Comparison of ENCODE assay signal across 20 mouse cellular contexts in genomic region chr13:102984550-102984949, GRCm38 (mm10).
A peak's percentile ranks its signal among the peaks of the same experiment; 100 is the strongest.
DNase-seq lines count a peak whose midpoint lies in the region; ATAC-seq and TF ChIP-seq lines count a peak whose summit lies in the region.
"Had no signal": no experiment of that assay in that cellular context is flagged by ENCODE, and none has a peak within 500 bp of the region (broad histone marks: within the 10 kb centered on the region; RNA-seq: fewer than 3 reads in every experiment).

No protein-coding gene starts in this region.

- TF ChIP-seq CTCF in gastrocnemius, adult 2 months (IDR thresholded peaks at IDR 0.05): peak; percentile 33; the same call in 1 of the 2 replicates
- peak; percentile 39 for TF ChIP-seq CTCF in midbrain, postnatal 0 days (IDR thresholded peaks at IDR 0.05)

- no peak for DNase-seq in gastrocnemius, adult 2 months
- DNase-seq in gastrocnemius, postnatal 4 days (ENCODE audit: low spot score in 2 of 2): no peak
- no peak for DNase-seq in intestine, embryonic 14.5 days (ENCODE audit: low spot score)
- DNase-seq in midbrain, postnatal 0 days (ENCODE audit: low spot score): no peak
- DNase-seq in midbrain, embryonic 10.5 days (ENCODE audit: low spot score): no peak
- peak; percentile 34 for DNase-seq in R1 (ENCODE audit: low read depth, low spot score)
- DNase-seq in adrenal gland, postnatal 10 days: no peak
- DNase-seq: adrenal gland, adult 8-10 months; cerebellum, adult 9-10 months; gastrocnemius, postnatal 25 days; layer of hippocampus, postnatal 36 days; lung, postnatal 14 days; spleen, adult 18-20 months had no signal

- no peak for ATAC-seq in intestine, embryonic 14.5 days (replicated peaks; ENCODE audit: low FRiP score, low TSS enrichment, low read depth)
- ATAC-seq in intestine, embryonic 15.5 days: no peak
- no peak for ATAC-seq in midbrain, postnatal 0 days (ENCODE audit: low FRiP score)
- ATAC-seq: forebrain, embryonic 13.5 days; inflammation-experienced regulatory T-cells, adult 6 months had no signal

- H3K4me3 ChIP-seq in gastrocnemius, adult 2 months: no peak overlapping the region
- no peak overlapping the region for H3K4me3 ChIP-seq in intestine, embryonic 14.5 days (ENCODE audit: low read depth, low read length)
- no peak overlapping the region for H3K4me3 ChIP-seq in intestine, embryonic 15.5 days (replicated peaks)
- H3K4me3 ChIP-seq in midbrain, postnatal 0 days (ENCODE audit: low read depth, low read length): no peak overlapping the region
- H3K4me3 ChIP-seq in midbrain, embryonic 10.5 days: no peak overlapping the region
- H3K4me3 ChIP-seq: forebrain, embryonic 13.5 days; hindbrain, embryonic 13.5 days; kidney, embryonic 15.5 days; limb, embryonic 15.5 days; megakaryocyte, embryonic 14.5 days had no signal

- H3K9ac ChIP-seq in intestine, embryonic 14.5 days (ENCODE audit: low read length): no peak overlapping the region
- no peak overlapping the region for H3K9ac ChIP-seq in intestine, embryonic 15.5 days
- no peak overlapping the region for H3K9ac ChIP-seq in midbrain, postnatal 0 days (replicated peaks; ENCODE audit: low read length, poor library complexity, severe bottlenecking)
- H3K9ac ChIP-seq: forebrain, embryonic 13.5 days; hindbrain, embryonic 13.5 days; kidney, embryonic 15.5 days; limb, embryonic 15.5 days had no signal

- no peaks in the 10 kb centered on the region for H3K4me1 ChIP-seq in intestine, embryonic 14.5 days (replicated peaks; ENCODE audit: control insufficient read depth, insufficient read depth, low read length)
- no peaks in the 10 kb centered on the region for H3K4me1 ChIP-seq in intestine, embryonic 15.5 days (replicated peaks)
- H3K4me1 ChIP-seq in midbrain, postnatal 0 days (ENCODE audit: insufficient read depth, low read length): no peaks in the 10 kb centered on the region
- peaks cover 8% of the 10 kb centered on the region for H3K4me1 ChIP-seq in midbrain, embryonic 10.5 days
- H3K4me1 ChIP-seq: forebrain, embryonic 13.5 days; limb, embryonic 15.5 days; megakaryocyte, embryonic 14.5 days had no signal

- no peaks in the 10 kb centered on the region for H3K9me3 ChIP-seq in intestine, embryonic 14.5 days (ENCODE audit: control insufficient read depth, low read length)
- no peaks in the 10 kb centered on the region for H3K9me3 ChIP-seq in intestine, embryonic 15.5 days
- H3K9me3 ChIP-seq in midbrain, postnatal 0 days (ENCODE audit: low read length): no peaks in the 10 kb centered on the region
- H3K9me3 ChIP-seq in midbrain, embryonic 10.5 days (replicated peaks): 0 out of 2 replicates have a peak, but pooled peaks cover 4% of the 10 kb centered on the region
- H3K9me3 ChIP-seq: hindbrain, embryonic 13.5 days; limb, embryonic 15.5 days had no signal

- WGBS in intestine, embryonic 14.5 days: 92% methylated on average over 4 of the region's 4 CpGs
- WGBS in intestine, embryonic 15.5 days: 97% methylated on average over 4 of the region's 4 CpGs
- 94% methylated on average over 4 of the region's 4 CpGs for WGBS in midbrain, postnatal 0 days
- 95% methylated on average over 4 of the region's 4 CpGs for WGBS in midbrain, embryonic 10.5 days

- H3K27me3 ChIP-seq in intestine, embryonic 14.5 days (replicated peaks; ENCODE audit: control insufficient read depth, insufficient read depth, low read length): no peaks in the 10 kb centered on the region
- H3K27me3 ChIP-seq in intestine, embryonic 15.5 days (replicated peaks): no peaks in the 10 kb centered on the region
- H3K27me3 ChIP-seq in midbrain, postnatal 0 days (ENCODE audit: insufficient read depth, low read length): no peaks in the 10 kb centered on the region
- H3K27me3 ChIP-seq in midbrain, embryonic 10.5 days (ENCODE audit: low read depth, poor library complexity, severe bottlenecking): no peaks in the 10 kb centered on the region
- H3K27me3 ChIP-seq: forebrain, embryonic 13.5 days; hindbrain, embryonic 13.5 days; kidney, embryonic 15.5 days; limb, embryonic 15.5 days; megakaryocyte, embryonic 14.5 days had no signal

- H3K4me2 ChIP-seq in intestine, embryonic 14.5 days (ENCODE audit: low read length): no peak overlapping the region
- H3K4me2 ChIP-seq in intestine, embryonic 15.5 days (replicated peaks): no peak overlapping the region
- no peak overlapping the region for H3K4me2 ChIP-seq in midbrain, postnatal 0 days (ENCODE audit: low read depth, low read length, poor library complexity, severe bottlenecking)
- H3K4me2 ChIP-seq: forebrain, embryonic 13.5 days; hindbrain, embryonic 13.5 days; kidney, embryonic 15.5 days; limb, embryonic 15.5 days had no signal

- H3K36me3 ChIP-seq in intestine, embryonic 14.5 days (ENCODE audit: control insufficient read depth, insufficient read depth, low read length): no peaks in the 10 kb centered on the region
- no peaks in the 10 kb centered on the region for H3K36me3 ChIP-seq in intestine, embryonic 15.5 days
- H3K36me3 ChIP-seq in midbrain, postnatal 0 days (ENCODE audit: insufficient read depth, low read length): no peaks in the 10 kb centered on the region
- H3K36me3 ChIP-seq in midbrain, embryonic 10.5 days: no peaks in the 10 kb centered on the region
- H3K36me3 ChIP-seq: hindbrain, embryonic 13.5 days; kidney, embryonic 15.5 days; limb, embryonic 15.5 days had no signal

- no peak overlapping the region for H3K27ac ChIP-seq in gastrocnemius, adult 2 months
- peak overlapping the region; percentile 47; the same call in 1 of the 2 replicates for H3K27ac ChIP-seq in intestine, embryonic 14.5 days (ENCODE audit: low read depth)
- H3K27ac ChIP-seq in intestine, embryonic 15.5 days: no peak overlapping the region
- H3K27ac ChIP-seq in midbrain, postnatal 0 days (ENCODE audit: low read depth, low read length): no peak overlapping the region
- no peak overlapping the region for H3K27ac ChIP-seq in midbrain, embryonic 10.5 days (replicated peaks)
- H3K27ac ChIP-seq: forebrain, embryonic 13.5 days; hindbrain, embryonic 13.5 days; kidney, embryonic 15.5 days; limb, embryonic 15.5 days had no signal

- intact Hi-C loops in gastrocnemius, adult 2 months (cut with DNase I): no loop called here
